Mouse (Mus musculus) heart, embryonic 16.5 days (tissue): ENCODE measurements around the gene Emilin1. TPM values are rescaled to one million over a fixed set of nuclear protein-coding genes. Genes with fewer than 3 reads are reported as not detected.

Experiments
- ATAC-seq: fragments of 200-750 bp; cut with Nextera tagmentation; replicated peaks from 2 replicates; pipeline ENCODE4 v1.8.0; 2017; ENCODE audit warnings: moderate number of reproducible peaks; ENCODE audit not compliant: insufficient read depth, low FRiP score; ENCODE audit errors: extremely low read depth
- H3K27ac ChIP-seq: fragments of 300-500 bp; sonication (generic); 2 replicates; pipeline ENCODE4 v1.5.1; 2014; ENCODE audit warnings: mild to moderate bottlenecking, low read length, control low read depth, moderate library complexity
- H3K27me3 ChIP-seq: fragments of 300-500 bp; sonication (generic); 2 replicates; pipeline ENCODE4 v1.6.1; 2014; ENCODE audit warnings: low read length, mixed read lengths; ENCODE audit not compliant: control insufficient read depth, insufficient read depth
- H3K36me3 ChIP-seq: fragments of 300-500 bp; sonication (generic); 2 replicates; pipeline ENCODE4 v1.6.1; 2014; ENCODE audit not compliant: control insufficient read depth, insufficient read depth
- H3K4me1 ChIP-seq: fragments of 300-500 bp; sonication (generic); 2 replicates; pipeline ENCODE4 v1.6.1; 2014; ENCODE audit warnings: low read length, mixed read lengths; ENCODE audit not compliant: control insufficient read depth, insufficient read depth
- H3K4me2 ChIP-seq: fragments of 300-500 bp; sonication (generic); 2 replicates; pipeline ENCODE4 v1.6.1; 2014; ENCODE audit warnings: low read depth, mild to moderate bottlenecking, control low read depth, low read length
- H3K4me3 ChIP-seq: fragments of 300-500 bp; sonication (generic); 2 replicates; pipeline ENCODE4 v1.5.1; 2014; ENCODE audit warnings: mild to moderate bottlenecking, control low read depth, low read length
- H3K9ac ChIP-seq: fragments of 300-500 bp; sonication (generic); 2 replicates; pipeline ENCODE4 v1.6.1; 2014; ENCODE audit warnings: low read length, control low read depth
- H3K9me3 ChIP-seq: fragments of 300-500 bp; sonication (generic); replicated peaks from 2 replicates; pipeline ENCODE4 v1.6.1; 2016; ENCODE audit warnings: low read length; ENCODE audit not compliant: control insufficient read depth
- WGBS: fragments of 180-500 bp; shearing (Covaris S2); extraction: QIAGEN DNeasy Blood & Tissue Kit; methylation state at CpG from one replicate; pipeline ENCODE4 v1.1.7; 2014; 5-methylcytosine and 5-hydroxymethylcytosine counted together
- polyA plus RNA-seq: library from polyadenylated mRNA; unstranded; fragments of >200 nt; fragmentation: Nextera tagmentation; extraction: Ambion mirVana; gene quantifications from 2 replicates; pipeline ENCODE4 v1.2.1, GENCODE M21; 2015

Emilin1 gene
- polyA plus RNA-seq, result 145 and 157 TPM in 2 replicates

GRCm38 (mm10) chr5:30913060-30913841, at the start of gene Emilin1:
Gene Emilin1, plus strand, starts transcription at chr5:30913402.
- H3K4me2 ChIP-seq, result peak within 1 kb of the TSS; percentile 73
- no peaks in the 10 kb centered on the region for H3K9me3 ChIP-seq
- peak within 1 kb of the TSS; percentile 78 for H3K9ac ChIP-seq
- no peaks in the 10 kb centered on the region for H3K27me3 ChIP-seq
- H3K36me3 ChIP-seq, result no peaks in the 10 kb centered on the region; the same call in 1 of the 2 replicates
- H3K4me1 ChIP-seq, result peaks cover 47% of the 10 kb centered on the region
- peak within 1 kb of the TSS; percentile 59 for H3K4me3 ChIP-seq
- peak; percentile 67 for ATAC-seq
- H3K27ac ChIP-seq, result peak within 1 kb of the TSS; percentile 96
- WGBS, result 24% methylated on average over 12 of the region's 13 CpGs

- peaks cover 5% of the 10 kb centered on the region for H3K4me1 ChIP-seq
- H3K27me3 ChIP-seq, result no peaks in the 10 kb centered on the region
- no peak overlapping the region for H3K4me3 ChIP-seq
- 51% methylated on average over 4 of the region's 4 CpGs for WGBS
- H3K9me3 ChIP-seq, result no peaks in the 10 kb centered on the region
- H3K4me2 ChIP-seq, result no peak overlapping the region
- peak; percentile 56; the same call in 1 of the 2 replicates for ATAC-seq
- no peaks in the 10 kb centered on the region for H3K36me3 ChIP-seq
- H3K9ac ChIP-seq, result no peak overlapping the region
- no peak overlapping the region for H3K27ac ChIP-seq
Measured at GRCm38 (mm10) chr5:30863852-30864251, 49.4 kb upstream of the Emilin1 start.

GRCm38 (mm10) chr5:30864322-30864721, 48.9 kb upstream of the Emilin1 start:
- Histone ChIP-seq H3K27me3 (no peaks in the 10 kb centered on the region), H3K9ac (no peak overlapping the region), H3K4me3 (no peak overlapping the region), H3K36me3 (no peaks in the 10 kb centered on the region), H3K9me3 (no peaks in the 10 kb centered on the region), H3K4me2 (no peak overlapping the region), H3K4me1 (peaks cover 8% of the 10 kb centered on the region), H3K27ac (no peak overlapping the region)
- WGBS, result 31% methylated on average over 15 of the region's 15 CpGs
- ATAC-seq, result no peak

GRCm38 (mm10) chr5:30866871-30867270, 46.3 kb upstream of the Emilin1 start:
- Histone ChIP-seq H3K27ac (no peak overlapping the region), H3K4me2 (no peak overlapping the region), H3K4me3 (no peak overlapping the region), H3K4me1 (peaks cover 17% of the 10 kb centered on the region), H3K36me3 (peaks cover 8% of the 10 kb centered on the region), H3K27me3 (no peaks in the 10 kb centered on the region), H3K9ac (no peak overlapping the region), H3K9me3 (no peaks in the 10 kb centered on the region)
- ATAC-seq, result no peak
- 87% methylated on average over 3 of the region's 3 CpGs for WGBS

- H3K27me3 ChIP-seq, result no peaks in the 10 kb centered on the region
- 96% methylated on average over 3 of the region's 3 CpGs for WGBS
- no peak for ATAC-seq
- H3K9me3 ChIP-seq, result no peaks in the 10 kb centered on the region
- H3K9ac ChIP-seq, result no peak within 1 kb of the TSS; the same call in 1 of the 2 replicates
- H3K4me3 ChIP-seq, result no peak within 1 kb of the TSS
- H3K4me2 ChIP-seq, result no peak within 1 kb of the TSS
- H3K4me1 ChIP-seq, result peaks cover 17% of the 10 kb centered on the region
- no peak within 1 kb of the TSS for H3K27ac ChIP-seq
- peaks cover 16% of the 10 kb centered on the region for H3K36me3 ChIP-seq
Measured at GRCm38 (mm10) chr5:30867712-30868111, 45.5 kb upstream of the Emilin1 start, which contains the start of gene Tmem214. Gene Tmem214, plus strand, starts transcription at chr5:30868012.

- peaks cover 14% of the 10 kb centered on the region for H3K4me1 ChIP-seq
- H3K4me3 ChIP-seq, result peak overlapping the region; percentile 88
- no peaks in the 10 kb centered on the region for H3K27me3 ChIP-seq
- 21% methylated on average over 9 of the region's 9 CpGs for WGBS
- H3K9ac ChIP-seq, result peak overlapping the region; percentile 64
- H3K36me3 ChIP-seq, result peaks cover 25% of the 10 kb centered on the region
- H3K4me2 ChIP-seq, result peak overlapping the region; percentile 66
- H3K9me3 ChIP-seq, result no peaks in the 10 kb centered on the region
- peak overlapping the region; percentile 25; the same call in 1 of the 2 replicates for H3K27ac ChIP-seq
- no peak for ATAC-seq
Measured at GRCm38 (mm10) chr5:30868981-30869380, 44.2 kb upstream of the Emilin1 start.

GRCm38 (mm10) chr5:30869405-30870130, 43.6 kb upstream of the Emilin1 start:
- Histone ChIP-seq H3K4me3 (peak overlapping the region; percentile 88), H3K27me3 (no peaks in the 10 kb centered on the region), H3K9me3 (no peaks in the 10 kb centered on the region), H3K9ac (peak overlapping the region; percentile 93), H3K27ac (peak overlapping the region; percentile 71), H3K4me1 (peaks cover 12% of the 10 kb centered on the region), H3K4me2 (peak overlapping the region; percentile 92), H3K36me3 (peaks cover 31% of the 10 kb centered on the region)
- peak; percentile 95 for ATAC-seq
- under 1% methylated on average over 59 of the region's 63 CpGs for WGBS

GRCm38 (mm10) chr5:30870131-30870406, 43.1 kb upstream of the Emilin1 start:
- Histone ChIP-seq H3K4me3 (peak overlapping the region; percentile 88), H3K4me1 (peaks cover 12% of the 10 kb centered on the region), H3K4me2 (peak overlapping the region; percentile 92), H3K9ac (peak overlapping the region; percentile 93), H3K9me3 (no peaks in the 10 kb centered on the region), H3K27ac (peak overlapping the region; percentile 71; the same call in 1 of the 2 replicates), H3K36me3 (peaks cover 36% of the 10 kb centered on the region), H3K27me3 (no peaks in the 10 kb centered on the region)
- WGBS, result 15% methylated on average over 2 of the region's 2 CpGs
- ATAC-seq, result no peak

GRCm38 (mm10) chr5:30872574-30872973, 40.6 kb upstream of the Emilin1 start:
- Histone ChIP-seq H3K9ac (no peak overlapping the region), H3K27ac (no peak overlapping the region), H3K4me3 (no peak overlapping the region), H3K4me1 (peaks cover 12% of the 10 kb centered on the region), H3K4me2 (no peak overlapping the region), H3K36me3 (peaks cover 57% of the 10 kb centered on the region), H3K27me3 (no peaks in the 10 kb centered on the region), H3K9me3 (no peaks in the 10 kb centered on the region)
- no peak for ATAC-seq
- WGBS, result 93% methylated on average over 9 of the region's 9 CpGs
